Mouse (Mus musculus) megakaryocyte, embryonic 14.5 days (primary cell): ENCODE data around the gene B3galt5. TPM values are rescaled to one million over a fixed set of nuclear protein-coding genes. Genes with fewer than 3 reads are reported as not detected.
"Not testable (repeated sequence)": the region's sequence is repeated elsewhere in the genome, so short reads cannot be mapped to it uniquely, and the experiment has no call there.

Experiments used
- H3K27me3 ChIP-seq: replicated peaks from 2 replicates; pipeline ENCODE3; 2012; ENCODE audit warnings: inconsistent platforms
- H3K36me3 ChIP-seq: replicated peaks from 2 replicates; pipeline ENCODE3; 2012; ENCODE audit warnings: low read length, inconsistent platforms, mixed read lengths
- H3K4me1 ChIP-seq: 2 replicates; pipeline ENCODE4 v1.6.1; 2012; ENCODE audit warnings: inconsistent platforms
- H3K4me3 ChIP-seq: replicated peaks from 2 replicates; pipeline ENCODE3; 2012; ENCODE audit warnings: moderate library complexity, mild to moderate bottlenecking, inconsistent platforms
- H3K9me3 ChIP-seq: 2 replicates; pipeline ENCODE4 v1.6.1; 2012; ENCODE audit warnings: inconsistent platforms
- FLI1 ChIP-seq: IDR thresholded peaks from 2 replicates; pipeline ENCODE4 v1.6.1; 2012; ENCODE audit warnings: low read length, inconsistent platforms, mixed read lengths
- GATA1 ChIP-seq: IDR thresholded peaks from 3 replicates; pipeline ENCODE4 v1.6.1; 2012; ENCODE audit warnings: mixed read lengths, low read length, inconsistent platforms, borderline replicate concordance
- polyA plus RNA-seq: library from polyadenylated mRNA; stranded (reverse); fragments of >175 nt; gene quantifications from 2 replicates; pipeline ENCODE4 v1.2.3, GENCODE M21; 2012; ENCODE audit warnings: low replicate concordance; ENCODE audit not compliant: insufficient read depth

Gene B3galt5
- polyA plus RNA-seq, 1 experiment, result not detected

DNA sequence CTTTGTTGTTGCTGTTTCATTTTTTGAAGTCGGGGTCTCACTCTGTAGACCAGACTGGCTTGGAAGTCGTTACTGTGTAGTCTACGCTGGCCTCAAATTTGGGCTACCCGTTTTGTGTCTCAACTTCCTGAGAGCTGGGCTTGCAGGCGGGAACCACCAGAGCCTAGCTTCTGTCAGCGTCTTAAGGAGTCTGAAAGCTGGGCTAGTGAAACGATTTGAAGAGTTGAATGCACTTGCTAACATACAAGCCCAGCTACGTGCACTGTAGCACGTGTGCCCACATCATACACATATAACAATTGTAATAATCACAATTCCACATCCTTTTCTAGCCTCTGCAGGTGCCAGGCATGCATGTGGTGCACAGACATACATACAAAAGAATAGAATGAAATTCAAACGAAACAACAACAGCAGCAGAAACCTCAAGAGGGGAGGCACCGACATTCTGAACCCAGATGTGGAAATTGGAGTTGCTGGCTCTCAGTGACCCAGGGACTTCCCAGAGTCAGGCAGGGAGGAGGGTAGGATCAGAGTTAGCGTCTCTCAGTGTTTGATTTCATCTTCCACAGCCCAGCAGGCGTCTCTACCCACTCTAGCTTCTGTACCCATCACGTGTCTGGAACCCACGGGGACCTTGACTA, 57.1 kb downstream of the B3galt5 start:
- no peak for TF ChIP-seq GATA1
- TF ChIP-seq FLI1, result no peak
- no peak overlapping the region for H3K4me3 ChIP-seq
- H3K36me3 ChIP-seq, result no peaks in the 10 kb centered on the region
- H3K4me1 ChIP-seq, result peaks cover 11% of the 10 kb centered on the region
- peaks cover 5% of the 10 kb centered on the region for H3K27me3 ChIP-seq
- H3K9me3 ChIP-seq, result 0 out of 2 replicates have a peak, but pooled peaks cover 3% of the 10 kb centered on the region

- Histone ChIP-seq H3K4me1 (no peaks in the 10 kb centered on the region; the same call in 1 of the 2 replicates), H3K36me3 (no peaks in the 10 kb centered on the region), H3K4me3 (no peak overlapping the region), H3K9me3 (peaks cover 12% of the 10 kb centered on the region; the same call in 1 of the 2 replicates), H3K27me3 (peaks cover 8% of the 10 kb centered on the region)
- TF ChIP-seq FLI1 (no peak), GATA1 (no peak)
Measured at GRCm38 (mm10) chr16:96298075-96298474, 62.5 kb downstream of the B3galt5 start.

- no peak overlapping the region for H3K4me3 ChIP-seq
- peaks cover 8% of the 10 kb centered on the region for H3K27me3 ChIP-seq
- H3K4me1 ChIP-seq, result no peaks in the 10 kb centered on the region
- H3K9me3 ChIP-seq, result peaks cover 12% of the 10 kb centered on the region; the same call in 1 of the 2 replicates
- no peaks in the 10 kb centered on the region for H3K36me3 ChIP-seq
- TF ChIP-seq GATA1, result no peak
- TF ChIP-seq FLI1, result no peak
Measured at GRCm38 (mm10) chr16:96298574-96298973, 63.0 kb downstream of the B3galt5 start.

- peaks cover 12% of the 10 kb centered on the region for H3K4me1 ChIP-seq
- no peak overlapping the region for H3K4me3 ChIP-seq
- peaks cover 19% of the 10 kb centered on the region; the same call in 1 of the 2 replicates for H3K9me3 ChIP-seq
- H3K36me3 ChIP-seq, result no peaks in the 10 kb centered on the region
- TF ChIP-seq GATA1 (no peak), FLI1 (no peak)
- peaks cover 8% of the 10 kb centered on the region for H3K27me3 ChIP-seq
Measured at GRCm38 (mm10) chr16:96303356-96303755, 67.8 kb downstream of the B3galt5 start.

GRCm38 (mm10) chr16:96304438-96304837, 68.8 kb downstream of the B3galt5 start:
- TF ChIP-seq FLI1 (no peak), GATA1 (no peak)
- H3K4me1 ChIP-seq, result peaks cover 12% of the 10 kb centered on the region
- peaks cover 19% of the 10 kb centered on the region; the same call in 1 of the 2 replicates for H3K9me3 ChIP-seq
- no peak overlapping the region for H3K4me3 ChIP-seq
- no peaks in the 10 kb centered on the region for H3K36me3 ChIP-seq
- peaks cover 8% of the 10 kb centered on the region for H3K27me3 ChIP-seq

GRCm38 (mm10) chr16:96306905-96307304, 71.3 kb downstream of the B3galt5 start:
- Histone ChIP-seq H3K36me3 (no peaks in the 10 kb centered on the region), H3K4me3 (no peak overlapping the region), H3K4me1 (peaks cover 16% of the 10 kb centered on the region), H3K9me3 (peaks cover 13% of the 10 kb centered on the region; the same call in 1 of the 2 replicates), H3K27me3 (peaks cover 7% of the 10 kb centered on the region)
- TF ChIP-seq GATA1, result no peak
- no peak for TF ChIP-seq FLI1

DNA sequence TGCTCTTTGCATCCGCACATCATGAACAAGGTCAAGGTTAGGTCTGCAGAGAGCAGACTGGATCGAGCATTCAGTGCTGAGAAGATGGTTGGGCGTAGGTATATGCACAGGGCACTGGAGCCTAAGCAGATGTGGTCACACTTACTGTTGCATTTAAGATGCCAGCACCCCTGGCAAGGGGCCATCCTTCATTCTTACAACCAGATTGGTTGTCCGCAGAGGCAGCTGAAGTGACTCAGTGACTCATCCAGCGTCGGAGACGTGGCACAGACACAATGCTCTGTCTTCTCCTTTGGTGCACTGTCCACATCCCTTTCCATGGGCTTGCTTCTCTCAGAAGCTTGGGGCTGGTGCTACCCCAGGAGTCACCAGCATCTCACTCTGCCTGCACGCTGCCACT, 82.2 kb downstream of the B3galt5 start:
- TF ChIP-seq GATA1 (no peak), FLI1 (no peak)
- H3K4me1 ChIP-seq, result peaks cover 4% of the 10 kb centered on the region; the same call in 1 of the 2 replicates
- H3K36me3 ChIP-seq, result no peaks in the 10 kb centered on the region
- peaks cover 19% of the 10 kb centered on the region for H3K9me3 ChIP-seq
- H3K4me3 ChIP-seq, result no peak overlapping the region
- H3K27me3 ChIP-seq, result peaks cover 8% of the 10 kb centered on the region

DNA sequence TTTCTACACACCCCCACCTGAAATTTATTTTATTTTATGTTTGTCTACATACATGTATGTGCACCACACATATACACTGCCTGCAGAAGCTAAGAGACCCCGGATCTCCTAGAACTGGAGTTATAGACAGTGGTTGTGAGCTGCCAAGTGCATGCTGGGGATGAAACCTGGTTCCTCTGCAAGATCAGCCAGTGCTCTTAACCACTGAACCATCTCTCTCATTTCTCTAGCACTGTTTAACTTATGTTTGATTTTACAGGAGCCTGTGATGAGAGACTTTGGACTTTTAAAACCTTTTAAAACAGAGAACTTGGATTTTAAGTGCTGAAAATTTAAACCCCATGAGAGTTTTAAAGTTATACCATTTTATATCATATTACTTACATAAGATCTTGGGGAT, 87.1 kb downstream of the B3galt5 start:
- H3K9me3 ChIP-seq, result peaks cover 6% of the 10 kb centered on the region; the same call in 1 of the 2 replicates
- H3K27me3 ChIP-seq, result peaks cover 20% of the 10 kb centered on the region
- no peak for TF ChIP-seq FLI1
- no peak for TF ChIP-seq GATA1
- H3K4me3 ChIP-seq, result no peak overlapping the region
- H3K4me1 ChIP-seq, result peaks cover 12% of the 10 kb centered on the region
- H3K36me3 ChIP-seq, result no peaks in the 10 kb centered on the region

DNA sequence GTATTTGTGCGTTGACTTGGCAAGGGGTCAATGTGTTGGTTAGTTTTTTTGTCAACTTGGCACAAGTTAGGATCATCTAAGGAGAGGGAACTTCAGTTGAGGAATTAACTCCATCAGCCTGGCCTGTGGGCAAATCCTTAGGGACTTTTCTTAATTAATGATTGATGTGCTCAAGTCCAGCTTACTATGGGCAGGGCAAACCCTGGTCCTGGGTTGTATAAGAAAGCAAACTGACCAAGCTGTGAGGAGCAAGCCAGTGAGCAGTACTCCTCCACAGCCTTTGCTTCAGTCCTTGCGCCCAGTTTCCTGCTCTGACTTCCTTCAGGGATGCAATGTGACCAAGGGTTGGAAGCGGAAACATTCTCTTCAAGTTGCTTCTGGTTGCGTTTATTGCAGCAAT, 87.6 kb downstream of the B3galt5 start:
- Histone ChIP-seq H3K4me3 (no peak overlapping the region), H3K4me1 (peaks cover 7% of the 10 kb centered on the region), H3K36me3 (no peaks in the 10 kb centered on the region), H3K9me3 (peaks cover 6% of the 10 kb centered on the region; the same call in 1 of the 2 replicates), H3K27me3 (peaks cover 23% of the 10 kb centered on the region)
- TF ChIP-seq FLI1 (no peak), GATA1 (no peak)

DNA sequence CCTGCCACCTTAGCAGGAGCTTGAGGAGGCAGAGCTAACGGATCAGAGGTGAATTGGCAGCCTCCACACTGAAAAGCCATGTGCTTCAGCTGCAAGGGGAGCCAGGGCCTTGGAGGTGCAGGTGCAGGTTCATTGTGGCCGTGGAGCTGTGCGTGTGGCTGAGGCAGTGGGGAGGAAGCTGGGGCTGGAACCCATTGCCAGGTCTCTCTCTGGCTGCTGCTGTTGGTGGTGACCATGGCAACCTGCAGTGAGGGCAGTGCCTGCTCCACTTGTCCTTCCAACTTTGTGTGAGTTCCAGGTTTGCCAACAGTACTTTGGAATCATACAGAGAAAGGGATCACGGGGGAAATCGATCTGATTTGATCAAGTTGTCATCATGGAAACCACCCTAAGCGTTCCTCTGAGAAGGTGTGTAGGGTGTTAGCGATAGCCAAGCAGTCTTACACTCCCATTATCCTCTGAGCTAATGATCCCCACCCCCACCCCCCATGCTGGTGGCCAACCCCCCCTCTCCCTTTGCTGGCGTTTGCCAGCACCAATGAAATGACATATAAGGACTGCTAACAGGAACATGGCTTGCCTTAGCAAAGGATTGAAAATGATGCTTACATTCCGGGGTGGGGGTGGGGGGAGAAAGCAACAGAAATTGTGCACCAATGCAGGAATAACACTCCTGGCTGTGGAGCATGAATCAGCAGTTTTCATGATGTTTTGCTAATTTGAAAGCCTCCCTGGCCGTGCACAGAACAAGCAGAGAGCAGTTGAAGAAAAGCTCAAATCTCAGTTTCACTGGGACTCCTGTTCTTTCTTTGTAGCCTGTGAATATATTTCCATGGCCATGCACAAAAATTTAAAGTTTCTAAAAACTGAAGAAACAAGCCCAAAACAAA, 90.8 kb downstream of the B3galt5 start:
- Histone ChIP-seq H3K36me3 (no peaks in the 10 kb centered on the region), H3K4me1 (peaks cover 7% of the 10 kb centered on the region), H3K27me3 (peaks cover 25% of the 10 kb centered on the region), H3K9me3 (peaks cover 3% of the 10 kb centered on the region; the same call in 1 of the 2 replicates), H3K4me3 (peak overlapping the region; percentile 25)
- TF ChIP-seq GATA1 (no peak), FLI1 (no peak)

DNA sequence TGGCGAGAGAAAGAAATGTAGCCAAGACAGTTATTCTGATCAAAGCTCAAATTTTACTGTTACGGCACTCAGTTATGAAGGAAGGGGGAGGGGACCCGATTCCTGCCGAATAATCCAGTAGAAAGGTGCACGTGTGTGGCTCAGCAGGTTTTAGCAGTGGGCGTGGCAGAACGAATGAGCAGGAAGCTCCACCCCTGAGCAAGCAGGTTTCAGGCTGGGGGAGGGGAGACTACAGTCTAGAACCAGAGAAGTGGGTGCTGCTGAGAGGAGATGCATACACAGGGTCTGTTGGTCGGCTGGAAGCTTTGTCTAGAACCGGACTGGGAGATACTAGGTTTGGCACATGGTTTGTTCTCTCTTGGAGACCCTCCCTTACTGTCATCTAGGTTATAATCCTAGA, 91.7 kb downstream of the B3galt5 start:
- peaks cover 22% of the 10 kb centered on the region for H3K27me3 ChIP-seq
- not testable (repeated sequence) for H3K4me1 ChIP-seq, H3K36me3 ChIP-seq, H3K4me3 ChIP-seq, H3K9me3 ChIP-seq
